Mouse (Mus musculus) thymus, adult 2 months (tissue): Measurements from ENCODE around the gene Gnai2.

Source experiments
- CTCF ChIP-seq: fragments of 200-500 bp; IDR thresholded peaks from 2 replicates; pipeline ENCODE4 v1.5.1; 2012; ENCODE audit warnings: mild to moderate bottlenecking, control low read depth, low read length, moderate library complexity, borderline replicate concordance; ENCODE audit not compliant: control insufficient read depth, poor library complexity, insufficient read depth; ENCODE audit errors: extremely low read depth
- POLR2A ChIP-seq: fragments of 200-500 bp; IDR thresholded peaks from 2 replicates; pipeline ENCODE4 v1.6.1; 2012; ENCODE audit warnings: mild to moderate bottlenecking, low read length, control low read depth, moderate library complexity; ENCODE audit not compliant: control insufficient read depth, poor library complexity, insufficient read depth; ENCODE audit errors: extremely low read depth

DNA sequence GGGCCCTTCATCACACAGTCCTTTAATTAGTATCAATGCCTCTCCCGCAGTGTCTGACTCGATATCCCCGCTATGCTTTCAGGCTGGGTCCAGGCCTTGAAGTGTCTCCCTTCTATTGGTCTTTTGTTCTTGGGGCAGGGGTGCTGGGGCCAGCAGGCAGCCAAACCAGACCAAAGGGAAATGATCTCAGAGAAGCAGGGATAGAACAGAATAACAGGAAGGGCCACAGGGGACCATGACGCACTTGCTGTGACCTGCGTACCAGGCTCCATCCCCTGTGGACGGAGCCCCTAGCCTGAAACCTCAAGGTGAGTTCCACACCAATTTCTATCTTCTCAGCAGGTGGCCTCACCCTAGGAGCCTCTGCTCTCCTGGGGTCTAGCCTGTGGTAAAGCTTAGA is 17.1 kb downstream of the Gnai2 start:
- no peak for TF ChIP-seq CTCF
- TF ChIP-seq POLR2A = no peak
